Mouse (Mus musculus) embryonic fibroblast, embryonic 13.5 days (primary cell): ENCODE measurements at regions not wholly inside any gene's neighbourhood (a gene's known extent, or its start where the extent isn't known, plus 50 kb on each side); places are given as distances from the start of the nearest gene placed in this dataset.

Experiments used
- CTCF ChIP-seq: IDR thresholded peaks from 2 replicates; pipeline ENCODE4 v1.5.1; 2011; ENCODE audit warnings: mild to moderate bottlenecking, control low read depth, low read length, moderate library complexity, borderline replicate concordance; ENCODE audit not compliant: insufficient read depth
- POLR2A ChIP-seq: IDR thresholded peaks from 2 replicates; pipeline ENCODE4 v1.6.1; 2011; ENCODE audit warnings: low read depth, mild to moderate bottlenecking, control low read depth, low read length, moderate library complexity

- TF ChIP-seq CTCF (no peak), POLR2A (no peak)
These were observed 510.5 kb downstream of the Etv1 start for GRCm38 (mm10) chr12:39289676-39290075.
